1 mouse cellular context compared by ENCODE assay signal in genomic region chr11:65788154-65788553, GRCm38 (mm10).
TF ChIP-seq lines count a peak whose summit lies in the region.

Map2k4 (minus strand) TSS chr11:65788297.

TF ChIP-seq in CH12.LX, 34 proteins besides CTCF, POLR2A, EP300 and RAD21 (continued from another document):
- TF ChIP-seq MAFK (IDR thresholded peaks at IDR 0.05; ENCODE audit: insufficient replicate concordance, low read length) (0 out of 2 replicates have a peak, but pooled peaks have one; percentile 38), MAX (IDR thresholded peaks at IDR 0.05; ENCODE audit: low read length) (peak; percentile 66)
